Mouse (Mus musculus) hindbrain, embryonic 16.5 days (tissue): ENCODE data around the gene Tec. TPM values are rescaled to one million over a fixed set of nuclear protein-coding genes. Genes with fewer than 3 reads are reported as not detected.

Experiments used
- ATAC-seq: fragments of 200-750 bp; cut with Nextera tagmentation; 2 replicates; pipeline ENCODE4 v1.8.0; 2017; ENCODE audit warnings: moderate TSS enrichment, moderate library complexity
- H3K27ac ChIP-seq: fragments of 300-500 bp; sonication (generic); 2 replicates; pipeline ENCODE4 v1.5.1; 2014; ENCODE audit warnings: low read depth, mild to moderate bottlenecking, control low read depth, low read length, moderate library complexity
- H3K27me3 ChIP-seq: fragments of 300-500 bp; sonication (generic); replicated peaks from 2 replicates; pipeline ENCODE4 v1.6.1; 2014; ENCODE audit warnings: low read length; ENCODE audit not compliant: control insufficient read depth, insufficient read depth
- H3K36me3 ChIP-seq: fragments of 300-500 bp; sonication (generic); 2 replicates; pipeline ENCODE4 v1.6.1; 2014; ENCODE audit warnings: mild to moderate bottlenecking, low read length, moderate library complexity, mixed read lengths; ENCODE audit not compliant: control insufficient read depth, insufficient read depth
- H3K4me1 ChIP-seq: fragments of 300-500 bp; sonication (generic); 2 replicates; pipeline ENCODE4 v1.6.1; 2014; ENCODE audit warnings: low read depth, low read length; ENCODE audit not compliant: control insufficient read depth, insufficient read depth
- H3K4me2 ChIP-seq: fragments of 300-500 bp; sonication (generic); 2 replicates; pipeline ENCODE4 v1.6.1; 2014; ENCODE audit warnings: mild to moderate bottlenecking, low read length, control low read depth, moderate library complexity
- H3K4me3 ChIP-seq: fragments of 300-500 bp; sonication (generic); 2 replicates; pipeline ENCODE4 v1.5.1; 2014; ENCODE audit warnings: mild to moderate bottlenecking, low read length, control low read depth, moderate library complexity
- H3K9ac ChIP-seq: fragments of 300-500 bp; sonication (generic); 2 replicates; pipeline ENCODE4 v1.6.1; 2014; ENCODE audit warnings: low read depth, mild to moderate bottlenecking, control low read depth, low read length, moderate library complexity
- H3K9me3 ChIP-seq: fragments of 300-500 bp; sonication (generic); 2 replicates; pipeline ENCODE4 v1.6.1; 2014; ENCODE audit warnings: mild to moderate bottlenecking, low read length, moderate library complexity; ENCODE audit not compliant: control insufficient read depth
- WGBS: fragments of 180-500 bp; shearing (Covaris S2); extraction: QIAGEN DNeasy Blood & Tissue Kit; methylation state at CpG from one replicate; pipeline ENCODE4 v1.1.7; 2014; 5-methylcytosine and 5-hydroxymethylcytosine counted together
- polyA plus RNA-seq: library from polyadenylated mRNA; unstranded; fragments of >200 nt; fragmentation: Nextera tagmentation; extraction: Ambion mirVana; gene quantifications from 2 replicates; pipeline ENCODE4 v1.2.1, GENCODE M21; 2015

Gene Tec
- polyA plus RNA-seq, 1 experiment from 2014 or later: 8.4 TPM

GRCm38 (mm10) chr5:72908324-72908936 is 40.1 kb upstream of the Tec start:
- Histone ChIP-seq H3K27ac (no peak overlapping the region), H3K36me3 (no peaks in the 10 kb centered on the region), H3K4me3 (no peak overlapping the region), H3K4me1 (no peaks in the 10 kb centered on the region; the same call in 1 of the 2 replicates), H3K4me2 (no peak overlapping the region), H3K27me3 (no peaks in the 10 kb centered on the region), H3K9ac (no peak overlapping the region), H3K9me3 (no peaks in the 10 kb centered on the region)
- ATAC-seq: no peak
- WGBS: 88% methylated on average over 8 of the region's 8 CpGs

GRCm38 (mm10) chr5:72907402-72907801 is 39.1 kb upstream of the Tec start:
- Histone ChIP-seq H3K9me3 (no peaks in the 10 kb centered on the region), H3K4me3 (no peak overlapping the region), H3K27me3 (no peaks in the 10 kb centered on the region), H3K4me2 (no peak overlapping the region), H3K9ac (no peak overlapping the region), H3K36me3 (no peaks in the 10 kb centered on the region), H3K27ac (no peak overlapping the region), H3K4me1 (0 out of 2 replicates have a peak, but pooled peaks cover under 1% of the 10 kb centered on the region)
- no peak for ATAC-seq
- WGBS: 85% methylated on average over 6 of the region's 6 CpGs

- H3K4me2 ChIP-seq: no peak overlapping the region
- H3K27ac ChIP-seq: no peak overlapping the region
- H3K27me3 ChIP-seq: no peaks in the 10 kb centered on the region
- H3K9me3 ChIP-seq: no peaks in the 10 kb centered on the region
- no peak overlapping the region for H3K4me3 ChIP-seq
- H3K36me3 ChIP-seq: no peaks in the 10 kb centered on the region
- ATAC-seq: no peak
- WGBS: 85% methylated on average over 18 of the region's 18 CpGs
- 0 out of 2 replicates have a peak, but pooled peaks cover 2% of the 10 kb centered on the region for H3K4me1 ChIP-seq
- no peak overlapping the region for H3K9ac ChIP-seq
Measured at GRCm38 (mm10) chr5:72904903-72905790, 36.9 kb upstream of the Tec start.

- H3K27me3 ChIP-seq: no peaks in the 10 kb centered on the region
- no peak overlapping the region for H3K4me2 ChIP-seq
- 85% methylated on average over 3 of the region's 3 CpGs for WGBS
- no peak overlapping the region for H3K4me3 ChIP-seq
- no peaks in the 10 kb centered on the region for H3K36me3 ChIP-seq
- no peaks in the 10 kb centered on the region for H3K9me3 ChIP-seq
- no peak for ATAC-seq
- H3K4me1 ChIP-seq: 0 out of 2 replicates have a peak, but pooled peaks cover 2% of the 10 kb centered on the region
- no peak overlapping the region for H3K9ac ChIP-seq
- no peak overlapping the region for H3K27ac ChIP-seq
Measured at GRCm38 (mm10) chr5:72902876-72903516, 34.7 kb upstream of the Tec start.

- Histone ChIP-seq H3K4me2 (no peak overlapping the region), H3K36me3 (no peaks in the 10 kb centered on the region), H3K27me3 (no peaks in the 10 kb centered on the region), H3K9ac (no peak overlapping the region), H3K4me3 (no peak overlapping the region), H3K9me3 (no peaks in the 10 kb centered on the region), H3K4me1 (0 out of 2 replicates have a peak, but pooled peaks cover 2% of the 10 kb centered on the region), H3K27ac (no peak overlapping the region)
- ATAC-seq: no peak
- 36% methylated on average over 3 of the region's 3 CpGs for WGBS
Measured at GRCm38 (mm10) chr5:72902312-72902711, 34.0 kb upstream of the Tec start.

- Histone ChIP-seq H3K36me3 (no peaks in the 10 kb centered on the region), H3K27ac (no peak overlapping the region), H3K4me1 (0 out of 2 replicates have a peak, but pooled peaks cover 2% of the 10 kb centered on the region), H3K9me3 (no peaks in the 10 kb centered on the region), H3K27me3 (no peaks in the 10 kb centered on the region), H3K9ac (no peak overlapping the region), H3K4me3 (no peak overlapping the region), H3K4me2 (no peak overlapping the region)
- ATAC-seq: no peak
- 86% methylated on average over 4 of the region's 4 CpGs for WGBS
Measured at GRCm38 (mm10) chr5:72901866-72902265, 33.6 kb upstream of the Tec start.

- Histone ChIP-seq H3K9me3 (no peaks in the 10 kb centered on the region), H3K9ac (no peak overlapping the region), H3K36me3 (no peaks in the 10 kb centered on the region), H3K4me1 (0 out of 2 replicates have a peak, but pooled peaks cover 2% of the 10 kb centered on the region), H3K4me3 (no peak overlapping the region), H3K4me2 (no peak overlapping the region), H3K27me3 (no peaks in the 10 kb centered on the region), H3K27ac (no peak overlapping the region)
- WGBS: 96% methylated on average over 8 of the region's 8 CpGs
- no peak for ATAC-seq
Measured at GRCm38 (mm10) chr5:72899255-72899654, 31.0 kb upstream of the Tec start.

GRCm38 (mm10) chr5:72897998-72898397 is 29.7 kb upstream of the Tec start:
- no peak overlapping the region for H3K4me2 ChIP-seq
- 66% methylated on average over 6 of the region's 6 CpGs for WGBS

More at GRCm38 (mm10) chr5:72897998-72898397, 29.7 kb upstream of the Tec start:
- Histone ChIP-seq H3K27ac (no peak overlapping the region), H3K27me3 (no peaks in the 10 kb centered on the region), H3K9ac (no peak overlapping the region), H3K9me3 (no peaks in the 10 kb centered on the region), H3K4me1 (0 out of 2 replicates have a peak, but pooled peaks cover 2% of the 10 kb centered on the region), H3K4me3 (no peak overlapping the region), H3K36me3 (no peaks in the 10 kb centered on the region)
- no peak for ATAC-seq
